Mouse (Mus musculus): Measurements from ENCODE around the gene Smok2b. TPM values are rescaled to one million over a fixed set of nuclear protein-coding genes. Genes with fewer than 3 reads are reported as not detected.
"Not testable (repeated sequence)": the region's sequence is repeated elsewhere in the genome, so short reads cannot be mapped to it uniquely, and the experiment has no call there.

Smok2b gene
- total RNA-seq (2021), result not detected
- long read RNA-seq, experiment 1, result 0 reads
- long read RNA-seq, experiment 2, result 0 reads

DNA sequence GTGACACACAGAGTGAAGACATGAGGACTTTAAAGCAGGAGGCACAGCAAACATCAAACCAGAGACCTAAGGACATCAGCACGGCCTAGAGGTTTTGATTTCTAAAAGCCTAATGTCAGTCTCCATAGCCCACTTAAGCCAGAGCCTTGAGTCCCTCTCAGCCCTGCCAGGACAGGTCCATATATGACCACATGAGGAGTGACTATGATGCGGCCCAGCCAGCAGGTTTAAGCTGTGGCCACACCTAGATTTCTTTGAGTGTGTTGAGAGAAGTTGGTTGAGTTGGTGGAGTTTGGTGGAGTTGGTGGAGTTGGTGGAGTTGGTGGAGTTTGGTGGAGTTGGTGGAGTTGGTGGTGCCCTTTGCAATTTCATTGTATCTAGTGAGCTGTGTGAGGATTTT lies at the start of gene Smok2b:
Gene Smok2b (plus strand): TSS at position 301 of the 400 bp plus-strand sequence.
- not testable (repeated sequence) for DNase-seq (ENCODE audit: low spot score in 2 of 2)

DNA sequence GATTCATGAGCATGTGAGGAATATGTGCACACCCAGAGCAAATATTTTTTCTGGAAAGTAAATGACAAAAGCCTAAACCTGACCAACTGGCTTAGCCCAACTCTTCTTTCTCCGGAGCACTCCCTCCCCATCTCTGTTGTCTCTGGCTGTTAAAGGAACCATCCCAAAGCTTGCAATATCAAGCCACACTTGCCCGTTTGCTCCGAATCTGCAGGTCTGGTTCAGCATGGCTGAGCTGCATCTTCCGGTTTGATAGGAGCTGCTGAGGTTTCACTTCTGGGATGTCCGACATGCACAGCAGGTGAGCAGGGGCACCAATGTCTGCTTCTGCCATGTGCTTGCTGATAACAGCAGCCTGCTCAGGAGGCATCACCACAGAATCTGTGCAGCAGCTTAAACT lies 49.6 kb upstream of the Smok2b start:
- DNase-seq (ENCODE audit: low spot score in 2 of 2), result not testable (repeated sequence)

DNA sequence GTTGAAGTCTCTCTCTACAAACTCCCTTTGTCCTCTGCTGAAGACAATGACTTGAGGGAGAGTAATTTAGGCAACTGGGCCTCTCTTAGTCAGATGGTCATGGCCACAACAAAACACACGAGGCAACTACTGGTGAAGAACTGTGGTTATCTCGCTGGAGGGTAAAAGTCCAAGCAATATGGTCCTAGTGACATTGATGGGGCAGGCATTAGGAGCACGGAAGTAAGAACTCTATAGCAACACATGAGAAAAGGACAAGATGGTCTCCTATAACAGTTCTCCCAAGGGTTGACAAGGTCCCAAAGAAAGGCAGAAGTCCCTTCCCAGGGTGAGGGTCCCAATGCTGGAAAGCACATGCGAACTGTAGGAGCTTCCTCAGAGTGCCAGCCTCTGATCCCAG lies 47.3 kb upstream of the Smok2b start:
- DNase-seq (ENCODE audit: low spot score in 2 of 2), result not testable (repeated sequence)

DNA sequence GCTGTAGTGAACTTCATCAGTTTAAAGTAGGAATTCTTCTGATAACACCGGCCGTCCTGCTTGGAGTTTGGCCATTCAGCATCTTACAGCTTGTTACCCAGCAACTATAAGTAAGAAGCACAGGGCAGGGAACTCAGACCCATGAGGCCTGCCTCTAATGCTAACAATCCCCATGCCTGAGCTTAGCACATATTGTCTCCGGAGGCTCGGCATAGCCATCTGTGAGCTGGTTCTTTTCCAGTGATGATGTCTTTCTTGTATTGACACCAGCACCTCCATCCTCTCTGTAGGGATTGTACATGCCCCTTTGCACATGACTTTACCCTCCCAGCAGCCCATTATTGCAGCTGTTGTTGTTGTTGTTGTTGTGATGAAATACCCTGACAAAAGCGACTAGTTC lies 45.5 kb upstream of the Smok2b start:
- not testable (repeated sequence) for DNase-seq (ENCODE audit: low spot score in 2 of 2)

DNA sequence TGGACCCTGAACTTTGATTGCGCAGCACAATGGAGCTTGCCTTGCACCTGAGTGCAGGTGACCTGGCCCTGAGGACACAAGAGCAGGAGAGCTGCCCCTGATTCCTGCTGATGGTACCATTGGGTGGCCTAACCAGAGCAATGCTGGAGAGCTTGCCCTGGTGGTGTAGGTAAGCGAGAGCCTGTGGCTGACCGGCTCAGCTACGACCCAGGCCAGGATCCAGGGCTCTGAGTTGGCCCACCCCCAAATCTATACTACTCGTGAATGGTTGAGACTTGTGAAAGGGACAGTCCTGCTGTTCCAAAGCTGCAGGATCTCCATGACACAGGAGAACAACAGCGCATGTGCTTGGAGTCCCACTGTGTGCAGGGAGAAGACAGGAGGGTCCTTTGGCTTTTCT lies 43.5 kb upstream of the Smok2b start:
- not testable (repeated sequence) for DNase-seq (ENCODE audit: low spot score in 2 of 2)

DNA sequence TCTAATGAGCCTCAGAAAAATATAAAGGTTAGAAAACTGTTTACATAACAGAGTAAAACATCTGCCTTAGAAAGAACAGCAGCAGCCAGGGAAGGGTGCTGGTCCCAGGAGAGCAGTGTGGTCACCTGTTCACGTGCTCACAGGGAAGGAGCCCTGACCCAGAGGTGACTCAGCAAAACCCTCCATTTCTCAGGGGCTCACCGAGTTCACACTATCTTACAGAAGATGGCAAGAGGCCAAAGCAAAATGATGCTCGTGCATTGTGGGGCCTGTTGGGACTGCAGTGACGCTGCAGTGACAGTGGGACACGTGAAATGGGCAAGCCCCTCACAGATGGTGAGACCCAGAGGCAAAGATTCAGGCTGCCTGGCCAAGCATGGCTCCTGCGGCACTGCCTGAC lies 42.4 kb upstream of the Smok2b start:
- DNase-seq (ENCODE audit: low spot score in 2 of 2), result not testable (repeated sequence)

DNA sequence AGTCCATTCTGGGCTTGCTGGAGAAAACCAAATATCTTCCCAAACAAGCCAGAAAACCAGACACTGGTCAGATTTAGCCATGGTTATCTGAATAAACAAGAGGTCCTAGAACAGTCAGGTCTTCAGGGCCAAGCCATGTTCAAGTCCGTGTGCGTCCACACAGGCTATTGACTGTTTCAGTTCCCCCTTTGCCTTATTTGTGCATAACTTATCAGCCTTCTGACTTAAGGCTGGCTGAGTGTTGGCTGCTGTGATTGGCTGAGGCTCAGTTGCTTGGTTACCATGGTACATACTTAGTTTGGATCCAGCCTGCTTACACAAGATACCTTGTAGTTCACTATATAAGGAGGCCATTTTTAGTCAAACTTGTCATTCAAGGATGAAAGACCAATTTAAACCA lies 41.2 kb upstream of the Smok2b start:
- DNase-seq (ENCODE audit: low spot score in 2 of 2), result not testable (repeated sequence)

DNA sequence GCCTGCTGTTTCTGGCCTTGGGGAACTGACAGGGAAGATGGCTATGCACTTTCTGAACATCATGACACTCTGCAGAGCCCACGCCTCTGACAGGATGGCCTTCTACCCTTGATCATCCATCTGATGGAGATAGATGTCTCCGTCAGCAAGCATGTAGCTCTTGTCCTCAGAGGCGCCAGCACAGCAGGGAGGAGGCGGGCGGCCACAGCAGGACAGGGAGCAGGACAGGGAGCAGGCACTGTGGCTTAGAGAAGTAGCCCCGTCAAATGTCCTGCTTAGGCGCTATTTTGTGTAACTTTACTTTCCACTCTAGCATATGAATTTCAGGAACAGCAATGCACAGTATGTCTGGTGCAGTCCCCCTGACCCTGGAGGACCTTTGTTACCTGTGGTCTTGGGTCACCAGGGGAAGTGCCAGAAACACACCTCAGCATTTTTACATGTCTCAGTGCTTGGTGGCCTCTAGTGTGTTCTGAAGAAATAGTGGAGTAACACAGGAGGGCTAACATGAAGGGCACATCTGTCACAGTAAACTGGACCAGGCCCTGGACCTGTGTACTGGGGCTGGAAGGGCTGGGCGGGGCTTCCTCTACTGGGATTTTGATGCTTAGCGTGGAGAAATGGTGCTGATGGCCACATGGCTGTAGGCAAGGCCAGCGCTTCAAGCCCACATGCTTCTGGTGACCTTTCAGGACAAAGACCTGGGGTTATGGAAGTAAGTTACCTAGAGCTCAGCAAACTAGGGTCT lies 39.0 kb upstream of the Smok2b start:
- not testable (repeated sequence) for DNase-seq (ENCODE audit: low spot score in 2 of 2)

DNA sequence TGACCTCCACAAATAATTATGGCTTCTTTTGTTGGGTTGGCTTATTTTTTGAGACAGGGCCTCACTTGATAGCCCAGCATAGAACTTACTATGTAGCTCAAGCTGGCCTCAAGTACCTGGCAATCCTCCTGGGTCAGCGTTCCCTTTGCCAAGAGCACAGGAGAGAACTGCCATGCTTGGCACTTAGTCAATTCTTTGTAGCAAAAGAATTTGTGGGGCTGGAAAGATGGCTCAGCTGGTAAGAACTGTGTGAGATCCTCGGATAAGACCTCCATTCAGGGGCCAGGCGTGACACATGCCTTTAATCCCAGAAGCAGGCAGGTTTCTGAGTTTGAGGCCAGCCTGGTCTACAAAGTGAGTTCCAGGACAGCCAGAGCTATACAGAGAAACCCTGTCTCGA lies 33.6 kb upstream of the Smok2b start:
- DNase-seq (ENCODE audit: low spot score in 2 of 2), result not testable (repeated sequence)

DNA sequence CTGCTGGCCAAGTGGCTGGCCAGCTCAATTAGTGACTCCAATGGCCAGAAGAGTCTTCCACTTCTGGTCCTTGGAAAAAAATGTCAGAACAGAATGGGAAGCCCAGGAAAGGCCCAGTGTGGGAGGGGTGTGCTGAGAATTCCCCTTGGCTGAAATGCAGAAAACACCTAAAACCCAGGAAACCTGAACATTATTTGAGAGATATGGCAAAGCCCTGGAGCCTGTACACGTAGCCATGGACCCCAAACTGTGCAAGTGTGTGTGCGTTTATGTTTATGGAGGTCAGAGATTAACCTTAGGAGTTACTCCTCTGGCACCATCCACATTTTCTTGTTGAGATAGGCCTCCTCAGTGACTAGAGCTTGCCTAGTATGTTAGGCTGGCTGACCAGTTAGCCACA lies 31.2 kb upstream of the Smok2b start:
- not testable (repeated sequence) for DNase-seq (ENCODE audit: low spot score in 2 of 2)

DNA sequence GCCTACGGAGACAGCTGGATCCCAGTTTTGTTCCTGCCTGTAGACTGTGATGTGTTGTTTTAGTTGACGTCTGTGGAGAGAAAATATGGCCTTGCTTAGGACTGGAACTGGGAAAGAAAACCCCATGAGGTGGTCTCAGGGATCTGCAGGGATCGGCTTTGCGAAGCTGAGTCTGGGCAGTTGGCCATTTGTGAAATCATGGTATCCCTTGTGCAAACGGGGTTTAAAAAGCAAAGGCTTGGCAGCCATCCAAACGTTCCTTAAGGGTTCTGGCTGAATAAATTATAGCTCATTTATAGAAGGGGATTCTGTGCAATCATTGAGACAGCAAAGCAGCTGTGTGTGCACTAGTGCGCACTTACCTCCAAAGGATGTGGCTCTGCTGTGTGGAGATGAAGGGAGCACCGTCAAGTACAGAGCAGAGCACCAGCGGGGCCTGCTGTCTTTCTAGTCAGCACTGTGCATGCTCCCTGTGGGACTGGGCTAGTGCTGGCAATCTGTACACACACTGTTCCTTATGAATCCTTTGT lies 30.1 kb upstream of the Smok2b start:
- DNase-seq (ENCODE audit: low spot score in 2 of 2), result not testable (repeated sequence)

DNA sequence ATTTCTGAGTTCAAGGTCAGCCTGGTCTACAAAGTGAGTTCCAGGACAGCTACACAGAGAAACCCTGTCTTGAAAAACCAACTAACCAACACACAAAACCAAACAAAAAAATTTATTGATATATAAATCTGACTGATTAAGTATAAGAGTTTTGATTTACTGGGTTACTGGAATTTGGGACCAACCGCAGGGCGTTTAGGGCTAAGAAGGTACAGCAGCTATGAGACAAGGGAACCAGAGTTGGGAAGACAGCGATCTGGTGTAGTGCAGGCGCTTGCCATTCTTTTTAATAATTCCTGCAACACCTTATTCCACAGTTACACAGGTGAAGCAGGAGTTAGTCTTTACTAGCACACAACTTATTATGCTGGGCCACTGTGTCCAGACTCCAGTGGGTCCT lies 28.5 kb upstream of the Smok2b start:
- DNase-seq (ENCODE audit: low spot score in 2 of 2), result not testable (repeated sequence)

DNA sequence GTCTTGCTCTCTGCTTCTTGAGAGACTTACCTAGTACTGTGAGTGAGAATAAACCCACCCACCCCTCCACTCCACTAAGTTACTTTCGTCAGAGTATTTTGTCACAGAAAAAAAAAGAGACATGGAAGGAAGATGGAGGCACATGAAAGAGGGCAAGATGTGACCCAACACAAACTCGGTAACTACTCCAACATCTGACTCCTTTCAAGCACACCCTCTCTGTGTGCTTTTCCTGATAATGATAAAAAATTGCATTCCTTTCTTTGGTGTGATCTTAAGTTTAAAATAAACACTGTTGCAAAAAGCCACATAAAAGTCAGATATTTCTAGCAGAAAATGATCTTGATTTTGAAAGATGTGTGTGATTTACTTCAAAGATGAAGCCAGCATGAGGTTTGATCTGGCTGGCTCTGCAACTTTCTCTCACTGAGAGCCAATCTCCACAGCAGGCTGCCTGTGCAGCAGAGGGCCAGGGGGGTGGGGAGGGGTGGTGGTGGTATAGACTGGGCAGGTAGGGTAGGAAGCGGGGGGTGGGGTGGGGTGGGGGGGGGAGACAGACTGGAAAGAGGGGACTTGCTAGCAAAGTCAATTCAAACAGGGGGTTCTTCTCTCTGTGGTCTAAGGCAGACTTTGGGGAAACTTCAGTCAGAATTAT lies 27.5 kb upstream of the Smok2b start:
- not testable (repeated sequence) for DNase-seq (ENCODE audit: low spot score in 2 of 2)

DNA sequence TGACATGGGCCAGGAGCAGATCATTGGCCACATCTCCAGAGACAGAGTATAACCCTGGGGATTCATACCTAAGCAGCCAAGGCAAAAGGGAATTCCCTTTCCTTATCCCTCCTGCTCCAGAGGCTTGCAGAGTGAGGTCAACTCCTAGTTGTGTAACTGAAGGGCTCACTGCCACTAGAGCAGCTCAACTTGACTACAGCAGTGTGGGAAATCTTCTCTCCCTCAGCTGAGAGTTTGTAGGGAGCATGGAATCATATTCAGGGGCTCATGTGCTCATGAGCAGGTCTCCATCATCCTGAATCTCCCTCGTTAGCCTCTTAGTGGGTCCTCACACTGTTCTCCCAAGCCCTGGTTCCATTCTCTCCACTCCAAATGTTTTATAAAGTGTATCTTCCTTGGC lies 24.8 kb upstream of the Smok2b start:
- not testable (repeated sequence) for DNase-seq (ENCODE audit: low spot score in 2 of 2)

DNA sequence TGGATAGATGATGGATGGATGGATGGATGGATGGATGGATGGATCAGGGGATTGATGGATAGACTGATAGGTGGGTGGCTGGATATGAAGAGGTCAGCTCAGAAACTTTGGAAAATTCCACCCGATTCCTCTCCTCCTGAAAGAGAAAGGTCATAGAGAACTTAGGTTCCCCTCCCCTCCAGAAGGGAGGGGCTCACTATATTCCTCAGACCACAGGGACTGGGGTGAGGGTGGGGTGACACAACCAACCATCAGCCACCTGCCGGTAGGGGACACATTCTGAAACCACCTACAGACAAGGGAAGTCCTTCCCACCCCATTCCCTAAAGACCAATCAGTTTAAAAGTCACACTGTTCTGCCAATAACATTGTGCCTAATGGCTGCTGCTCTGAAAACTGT lies 23.6 kb upstream of the Smok2b start:
- no peak for DNase-seq (ENCODE audit: low spot score in 2 of 2)

DNA sequence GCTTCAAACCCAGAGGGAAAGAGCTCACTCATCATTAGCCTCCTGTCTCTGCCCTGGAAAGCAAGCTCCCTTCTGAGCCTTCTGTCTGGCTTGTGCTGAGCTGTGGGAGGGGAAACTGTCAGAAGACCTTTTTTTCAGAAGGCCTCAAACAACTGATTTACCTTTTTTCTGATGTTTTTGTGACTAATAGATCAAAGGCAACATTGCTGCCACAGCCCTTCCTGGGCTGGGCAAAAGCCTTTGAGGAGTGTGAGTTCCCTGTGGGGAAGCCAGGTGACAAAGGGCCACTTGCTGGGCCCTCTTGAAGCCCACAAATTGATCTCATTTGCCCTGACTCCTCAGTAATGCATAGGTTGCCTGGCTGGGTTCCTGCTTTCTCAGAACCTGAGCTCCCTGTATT lies 21.6 kb upstream of the Smok2b start:
- not testable (repeated sequence) for DNase-seq (ENCODE audit: low spot score in 2 of 2)

DNA sequence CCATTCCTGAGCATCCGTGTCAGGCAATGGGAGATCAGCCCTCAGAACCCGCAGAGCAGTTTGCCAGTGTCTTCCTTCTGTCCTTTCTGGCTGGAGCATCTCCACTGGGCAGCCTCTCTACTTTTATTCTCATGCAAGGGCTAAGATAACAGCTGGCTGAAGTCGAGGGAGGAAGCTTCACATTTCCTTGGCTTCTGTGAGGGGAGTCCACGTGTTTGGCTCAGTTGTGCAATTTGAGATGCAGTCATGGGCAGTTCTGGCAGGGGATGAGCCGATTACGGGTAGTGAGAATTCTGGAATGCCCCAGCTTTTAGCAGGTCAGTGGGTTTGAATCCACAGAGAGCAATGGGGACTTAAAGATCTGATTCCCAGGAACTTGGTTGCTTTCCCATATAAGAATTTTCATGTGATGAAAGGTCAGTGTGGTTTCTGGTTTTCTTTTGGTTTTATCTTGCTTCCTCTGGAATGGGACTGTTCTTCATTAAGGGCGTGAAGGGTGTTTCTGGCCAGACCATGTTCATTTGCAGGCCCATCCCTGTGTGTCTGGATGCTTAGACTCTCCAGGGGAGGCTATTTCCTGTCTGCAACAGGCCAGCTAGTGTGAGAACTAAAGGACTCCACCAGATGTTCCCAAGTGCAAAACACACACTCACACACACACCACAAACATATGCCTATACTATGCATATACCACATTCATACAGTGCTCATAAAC lies 17.8 kb upstream of the Smok2b start:
- DNase-seq (ENCODE audit: low spot score in 2 of 2), result no peak

DNA sequence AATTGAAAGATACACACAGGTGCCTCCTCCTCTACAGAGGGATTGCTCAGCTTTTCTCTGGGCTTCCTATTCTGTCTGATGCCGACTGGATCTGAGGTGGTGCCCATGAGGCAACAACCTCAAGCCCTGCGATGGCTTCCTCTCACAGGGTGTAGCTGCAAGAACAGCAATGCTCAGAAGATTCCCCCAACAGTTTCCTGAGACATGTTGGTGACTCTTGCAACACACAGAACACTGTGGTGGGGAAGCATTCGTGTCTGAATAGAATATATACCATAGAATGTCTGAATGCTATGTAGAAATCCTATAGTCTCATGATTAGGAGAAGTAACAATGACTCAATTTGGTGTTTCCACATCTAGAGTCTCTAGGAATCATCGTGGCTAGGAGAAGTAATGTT lies 15.9 kb upstream of the Smok2b start:
- no peak for DNase-seq (ENCODE audit: low spot score in 2 of 2)

DNA sequence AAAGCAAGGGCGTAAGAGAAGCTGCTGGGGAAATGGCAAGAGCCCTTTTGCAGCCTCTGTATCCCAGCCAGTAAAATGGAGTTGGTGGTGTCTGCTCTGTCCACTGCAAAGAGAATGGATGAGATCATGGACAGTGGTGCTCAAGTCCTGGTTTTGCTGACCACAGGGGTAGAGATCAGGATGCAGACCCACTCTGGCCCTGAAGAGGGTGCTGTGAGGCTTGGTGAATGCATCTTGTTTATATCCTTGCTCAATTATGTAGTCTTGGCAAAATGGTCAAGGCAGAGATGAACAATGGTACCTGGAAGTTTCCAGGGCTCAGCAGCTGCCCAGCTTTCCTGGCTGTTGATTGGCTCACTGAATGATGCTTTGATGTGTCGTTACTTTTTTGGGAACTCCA lies 14.5 kb upstream of the Smok2b start:
- no peak for DNase-seq (ENCODE audit: low spot score in 2 of 2)

DNA sequence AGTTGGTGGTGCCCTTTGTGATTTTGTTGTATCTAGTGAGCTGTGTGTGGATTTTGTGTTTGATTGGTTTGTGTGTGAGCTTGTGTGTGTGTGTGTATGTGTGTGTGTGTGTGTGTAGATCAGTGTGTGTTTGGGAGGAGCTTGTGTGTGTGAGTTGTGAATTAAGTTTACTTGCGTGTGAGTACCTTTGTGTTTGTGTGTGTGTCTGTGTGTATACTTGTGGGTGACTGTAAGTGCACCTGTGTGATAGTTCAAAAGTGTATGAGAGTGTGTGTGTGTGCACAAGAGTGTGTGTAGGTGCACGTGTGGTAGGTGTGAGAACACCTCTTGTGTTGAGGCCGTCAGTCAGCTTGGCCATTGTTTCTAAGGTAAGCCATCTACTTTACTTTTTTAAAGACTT lies 9.2 kb upstream of the Smok2b start, which contains the start of gene Smok2a:
Gene Smok2a (plus strand): TSS at position 301 of the 400 bp plus-strand sequence.
- no peak for DNase-seq (ENCODE audit: low spot score in 2 of 2)

DNA sequence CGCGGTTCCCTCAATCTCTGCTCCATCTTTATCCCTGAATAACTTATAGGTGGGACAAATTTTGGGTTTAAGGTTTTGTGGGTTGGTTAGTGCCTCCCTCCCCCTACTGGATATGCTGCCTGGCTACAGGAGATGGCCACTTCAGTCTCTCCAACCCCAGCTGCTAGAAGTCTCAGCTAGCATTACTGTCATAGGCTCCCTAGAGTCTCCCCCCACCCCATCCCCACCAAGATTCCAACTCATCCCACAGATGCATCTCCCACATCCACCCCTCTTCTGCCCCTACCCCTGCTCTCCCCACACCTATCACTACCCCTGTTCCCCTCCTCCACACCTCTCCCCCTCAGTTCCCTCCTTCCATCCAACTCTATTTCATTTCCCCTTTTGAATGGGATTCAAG lies 8.1 kb upstream of the Smok2b start:
- not testable (repeated sequence) for DNase-seq (ENCODE audit: low spot score in 2 of 2)

DNA sequence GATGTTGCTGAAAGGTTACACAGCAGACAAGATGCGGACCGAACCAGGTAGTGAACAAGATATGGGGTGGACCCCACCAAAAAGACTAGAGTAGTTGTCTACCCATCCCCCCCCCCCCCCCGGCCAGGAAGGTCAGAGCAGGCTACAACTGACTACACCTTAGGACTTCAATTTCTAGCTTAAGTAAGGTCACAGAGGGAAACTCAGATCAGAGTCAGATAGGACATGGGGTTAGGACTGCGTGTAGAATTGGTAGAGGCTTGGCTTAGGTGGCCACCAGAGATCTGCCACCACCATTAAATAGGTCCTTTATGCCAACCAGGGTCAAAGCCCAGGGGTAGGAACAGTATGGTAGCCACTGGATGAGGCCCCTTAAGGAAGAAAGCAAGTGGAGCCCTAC lies 9.4 kb downstream of the Smok2b start:
- DNase-seq (ENCODE audit: low spot score in 2 of 2), result not testable (repeated sequence)
